Mouse (Mus musculus): ENCODE measurements around the gene Slamf9. TPM values are rescaled to one million over a fixed set of nuclear protein-coding genes. Genes with fewer than 3 reads are reported as not detected.
A peak's percentile ranks its signal among the peaks of the same experiment; 100 is the strongest.

Gene Slamf9
- total RNA-seq, 1 experiment from 2014 or later: 25.6 TPM

DNA sequence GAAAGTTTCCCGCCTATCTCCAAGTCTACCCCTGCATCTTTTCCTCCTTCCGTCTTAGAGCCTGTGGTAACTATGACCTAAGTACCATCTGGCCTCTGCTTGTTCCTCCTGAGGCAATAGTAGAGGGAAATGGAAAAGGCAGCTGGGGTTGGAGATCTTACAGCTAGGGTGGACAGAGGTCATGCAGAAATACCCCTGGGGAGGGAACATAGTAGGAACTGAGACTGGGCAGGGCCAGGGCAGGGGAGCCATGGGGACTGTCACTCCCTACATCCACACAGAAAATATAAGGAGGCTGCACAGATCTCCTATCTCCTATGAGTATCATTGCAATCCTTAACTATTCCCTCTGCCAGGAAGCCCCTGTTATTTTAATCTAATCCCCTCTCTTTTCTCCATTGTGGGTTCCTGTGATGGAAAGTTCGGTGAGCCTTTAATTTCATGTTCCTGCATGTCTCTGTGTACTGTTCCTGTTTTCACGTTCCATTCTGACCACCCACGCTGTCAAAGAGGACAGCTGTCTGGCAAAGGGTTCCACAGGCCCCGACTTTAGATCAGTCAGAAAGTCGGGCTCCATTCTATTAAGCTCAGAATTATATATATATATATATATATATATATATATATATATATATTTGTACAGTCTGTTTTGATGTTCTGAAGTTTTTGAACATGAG is 19.0 kb upstream of the Slamf9 start:
- peak; percentile 93 for ATAC-seq (replicated peaks; ENCODE audit: insufficient number of reproducible peaks, low FRiP score, low TSS enrichment, poor library complexity, severe bottlenecking)

DNA sequence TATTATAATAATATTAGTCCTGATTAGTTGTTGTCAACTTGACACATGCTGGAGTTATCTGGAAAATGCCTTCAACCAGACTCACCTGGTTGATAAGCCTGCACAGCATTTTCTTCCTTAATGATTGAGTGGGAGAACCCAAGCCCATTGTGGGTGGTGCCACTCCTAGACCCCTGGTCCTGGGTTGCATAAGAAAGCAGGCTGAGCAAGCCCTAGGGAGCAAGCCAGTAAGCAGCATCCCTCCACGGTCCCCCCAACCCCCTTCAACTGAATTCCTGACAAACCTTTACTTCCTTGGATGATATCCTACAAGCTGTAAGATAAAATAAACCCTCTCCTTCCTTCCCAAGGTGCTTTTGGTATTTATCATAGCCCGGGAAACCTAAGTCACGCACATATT is 18.0 kb upstream of the Slamf9 start:
- no peak for ATAC-seq (replicated peaks; ENCODE audit: insufficient number of reproducible peaks, low FRiP score, low TSS enrichment, poor library complexity, severe bottlenecking)

DNA sequence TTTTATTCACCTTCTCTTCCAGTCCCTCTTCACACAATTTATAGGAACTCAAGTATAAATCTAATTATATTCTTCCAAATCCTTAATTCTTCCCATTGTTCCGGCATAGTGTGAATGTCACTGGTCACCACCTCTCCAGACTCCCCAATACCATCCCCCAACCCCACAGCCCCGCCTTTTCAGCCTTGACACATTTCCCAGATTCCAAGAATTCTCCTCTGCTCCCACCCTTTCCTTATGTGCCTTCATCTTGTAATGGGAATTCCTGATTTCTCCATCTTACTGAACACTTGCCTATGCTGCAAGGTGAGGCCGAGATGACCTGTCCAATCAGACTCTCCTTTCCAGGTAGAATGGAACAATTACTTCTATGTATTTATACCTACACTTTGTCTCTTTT is 17.1 kb upstream of the Slamf9 start:
- ATAC-seq (replicated peaks; ENCODE audit: insufficient number of reproducible peaks, low FRiP score, low TSS enrichment, poor library complexity, severe bottlenecking): no peak

DNA sequence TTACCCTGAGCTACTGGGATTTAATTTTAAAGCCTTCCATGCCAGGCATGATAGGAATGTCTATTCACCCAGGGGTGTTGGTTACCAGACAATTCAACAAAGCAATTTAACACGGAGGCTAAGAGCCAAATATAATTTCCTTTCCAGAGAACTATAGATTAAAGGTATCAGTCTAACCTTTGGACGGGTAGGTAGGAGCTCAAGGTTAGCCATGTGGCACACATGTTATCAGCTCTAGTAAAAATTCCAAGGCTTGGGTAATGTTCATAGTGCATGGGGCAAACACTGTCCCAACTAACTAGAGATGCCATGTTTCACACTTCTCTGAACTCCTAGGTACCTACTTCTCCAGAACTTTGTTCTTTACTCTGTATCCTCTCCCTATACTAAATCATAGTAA is 13.6 kb upstream of the Slamf9 start:
- no peak for ATAC-seq (replicated peaks; ENCODE audit: insufficient number of reproducible peaks, low FRiP score, low TSS enrichment, poor library complexity, severe bottlenecking)

DNA sequence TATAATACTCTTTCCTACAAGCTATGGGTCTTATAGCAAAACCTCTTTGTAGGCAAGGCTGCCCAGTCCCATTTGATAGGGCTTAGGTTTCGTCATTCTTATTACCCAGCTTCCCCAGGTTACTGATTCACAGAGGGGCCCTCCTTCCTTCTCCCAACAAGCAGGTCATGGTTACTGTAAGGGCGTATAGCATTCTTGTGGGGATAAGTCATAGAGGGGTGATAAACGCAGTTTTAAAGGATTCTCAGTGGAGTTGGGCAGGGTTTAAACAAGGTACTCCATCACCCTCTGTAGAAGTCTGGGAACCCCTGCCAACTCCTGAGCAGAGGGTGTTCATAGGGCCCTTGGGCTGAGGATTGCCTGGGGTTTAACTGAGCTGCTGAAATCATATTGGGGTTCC is 12.6 kb upstream of the Slamf9 start:
- ATAC-seq (replicated peaks; ENCODE audit: insufficient number of reproducible peaks, low FRiP score, low TSS enrichment, poor library complexity, severe bottlenecking): no peak

DNA sequence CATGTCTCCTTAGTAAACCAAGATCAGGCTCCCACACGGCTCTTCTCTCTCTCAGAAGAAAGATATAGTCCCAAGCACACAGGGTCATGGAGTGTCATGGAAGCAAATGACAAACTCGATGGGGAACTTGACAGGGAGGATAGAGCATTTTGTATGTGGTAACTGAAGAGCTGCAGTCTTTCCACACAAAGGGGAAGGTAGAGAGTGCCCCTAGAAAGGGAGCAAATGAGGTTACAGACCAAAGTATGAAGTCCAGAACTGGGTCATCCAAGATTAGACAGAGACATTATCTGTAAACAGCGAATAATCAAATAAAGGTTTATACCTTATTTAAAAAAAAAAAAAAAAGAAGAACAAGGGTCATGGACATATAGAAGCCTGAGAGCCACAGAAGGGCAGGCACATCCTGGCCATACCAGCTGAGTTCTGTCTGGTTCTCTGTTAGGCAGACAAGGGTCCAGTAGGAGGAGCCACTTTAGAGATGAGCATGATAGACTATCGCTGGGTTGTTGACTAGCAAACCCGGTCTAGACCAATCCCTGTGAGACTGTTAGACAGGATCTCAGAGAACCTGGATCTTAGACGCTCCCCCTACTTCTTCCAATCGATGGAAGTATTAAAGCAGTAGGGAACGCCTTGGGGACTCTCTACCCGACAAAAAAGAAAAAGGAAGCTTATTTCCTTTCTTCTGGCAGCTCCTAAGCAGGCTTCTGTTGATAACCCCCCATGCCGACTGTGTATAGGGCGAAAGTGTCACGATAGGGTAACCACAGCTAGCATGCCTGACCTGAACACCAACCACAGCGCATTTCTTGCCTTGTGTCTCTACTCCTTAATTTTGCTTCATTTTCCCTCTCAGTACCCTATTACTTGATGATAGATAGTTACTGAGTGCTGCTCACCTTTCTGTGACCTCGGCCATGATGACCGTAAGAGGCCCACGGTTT is 11.5 kb upstream of the Slamf9 start:
- no peak for ATAC-seq (replicated peaks; ENCODE audit: insufficient number of reproducible peaks, low FRiP score, low TSS enrichment, poor library complexity, severe bottlenecking)

DNA sequence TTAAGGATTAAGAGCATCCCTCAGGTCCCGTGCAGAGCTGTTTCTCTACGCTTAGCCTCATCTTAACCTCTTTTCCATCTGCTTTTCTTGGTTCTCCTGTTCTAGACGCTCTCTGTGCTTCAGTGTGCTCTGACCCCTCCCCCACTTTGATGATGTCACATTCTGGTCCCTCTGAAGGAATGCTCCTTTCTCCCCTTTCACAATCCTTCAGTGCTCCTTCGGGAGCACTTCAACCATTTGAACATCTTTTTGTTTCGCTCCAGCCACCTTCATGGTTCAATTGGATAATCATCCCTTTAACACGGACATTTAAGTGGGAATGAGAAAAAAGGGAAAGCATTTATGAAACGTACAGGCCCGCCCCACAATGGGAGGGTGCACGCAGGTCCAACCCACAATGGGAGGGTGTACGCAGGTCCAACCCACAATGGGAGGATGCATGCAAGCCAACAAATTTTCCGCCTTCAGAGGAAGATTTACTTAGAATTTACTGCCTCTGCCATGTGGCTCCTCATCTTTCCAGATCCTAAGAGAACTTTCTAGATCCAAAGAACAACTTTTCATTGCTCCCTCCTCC is 6.8 kb upstream of the Slamf9 start:
- ATAC-seq (replicated peaks; ENCODE audit: insufficient number of reproducible peaks, low FRiP score, low TSS enrichment, poor library complexity, severe bottlenecking): no peak

DNA sequence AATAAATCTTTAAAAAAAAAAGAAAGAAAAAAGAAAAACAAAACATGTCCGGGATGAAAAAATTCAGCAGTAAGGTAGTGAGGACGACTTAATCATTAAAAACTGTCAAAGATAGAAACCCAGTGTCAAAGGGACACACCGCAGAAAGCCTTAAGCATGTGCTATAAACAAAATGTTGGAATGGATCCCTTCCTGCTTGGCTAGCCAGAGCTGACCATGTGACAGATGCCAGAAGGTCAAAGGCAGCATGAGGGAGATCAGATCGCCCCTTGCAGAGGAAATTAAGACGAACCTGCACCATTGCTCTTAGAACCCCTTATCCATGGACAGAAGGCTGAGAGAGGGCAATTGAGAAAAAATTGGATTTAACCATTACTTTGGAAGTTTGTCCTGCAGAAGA is 5.8 kb upstream of the Slamf9 start:
- ATAC-seq (replicated peaks; ENCODE audit: insufficient number of reproducible peaks, low FRiP score, low TSS enrichment, poor library complexity, severe bottlenecking): no peak

DNA sequence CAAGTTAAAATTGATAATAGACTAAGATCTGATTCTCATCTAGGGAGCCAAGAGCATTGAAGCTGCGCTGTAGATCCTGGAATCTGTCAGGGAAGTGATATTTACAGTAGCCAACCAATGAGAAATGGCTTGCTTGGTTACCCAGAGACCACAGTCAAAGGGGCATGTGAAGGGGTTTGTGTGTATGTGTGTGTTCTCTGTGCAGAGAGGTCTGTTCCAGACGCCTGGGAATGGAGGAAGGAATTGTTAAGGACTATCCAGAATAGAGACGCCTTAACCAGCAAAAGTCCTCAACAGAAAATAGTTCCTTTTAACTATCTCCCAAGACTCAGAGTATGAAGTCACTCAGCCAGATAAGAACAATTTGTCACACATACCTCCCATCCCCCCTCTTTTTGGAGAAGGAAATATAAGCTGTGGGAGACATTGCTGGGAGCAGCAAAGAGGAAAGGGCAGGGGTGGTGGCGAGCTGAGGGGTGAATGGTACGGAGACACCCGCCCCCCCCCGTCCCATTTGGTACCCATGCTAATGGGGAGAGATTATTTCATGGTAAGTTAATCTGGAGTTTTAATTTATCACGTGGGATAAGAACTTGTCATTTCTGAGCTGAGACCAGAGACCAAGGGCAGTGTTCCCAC is 5.2 kb upstream of the Slamf9 start:
- ATAC-seq (replicated peaks; ENCODE audit: insufficient number of reproducible peaks, low FRiP score, low TSS enrichment, poor library complexity, severe bottlenecking): no peak

DNA sequence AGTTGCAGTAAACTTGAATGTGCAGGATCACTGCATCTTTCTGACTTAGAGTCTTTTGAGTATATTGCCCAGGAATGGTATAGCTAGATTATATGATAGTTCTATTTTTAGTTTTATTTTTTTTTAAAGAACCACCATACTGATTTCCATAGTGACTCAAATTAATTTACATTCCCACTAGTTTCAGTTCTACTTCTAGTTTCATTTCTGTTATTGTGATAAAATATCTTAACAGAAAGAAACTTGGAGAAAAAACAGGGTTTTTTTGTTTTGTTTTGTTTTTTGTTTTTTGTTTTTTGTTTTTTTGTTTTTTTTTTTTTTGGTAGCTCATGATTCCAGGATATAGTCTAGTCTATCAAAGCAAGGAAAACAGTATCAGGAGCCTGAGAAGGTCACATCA is 2.2 kb upstream of the Slamf9 start:
- no peak for ATAC-seq (replicated peaks; ENCODE audit: insufficient number of reproducible peaks, low FRiP score, low TSS enrichment, poor library complexity, severe bottlenecking)

DNA sequence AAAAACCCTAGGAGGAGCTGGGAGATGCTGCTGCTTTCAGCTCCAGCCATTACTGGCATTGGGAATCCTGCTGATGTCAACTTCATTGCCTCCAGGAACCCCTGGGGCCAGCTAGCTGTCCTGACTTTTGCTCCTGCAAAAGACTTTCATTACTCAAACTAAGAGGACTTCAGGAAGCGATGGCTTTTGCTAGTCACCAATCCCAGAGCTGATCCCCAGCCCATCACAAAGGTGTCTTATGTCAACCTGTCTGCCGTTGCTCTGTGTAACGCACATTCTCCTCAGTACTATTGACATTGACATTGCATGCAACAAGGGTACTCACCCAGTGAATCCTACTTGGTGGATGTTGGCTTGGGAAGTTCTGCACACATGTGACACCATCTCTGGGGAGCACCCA is 962 bp upstream of the Slamf9 start:
- ATAC-seq (replicated peaks; ENCODE audit: insufficient number of reproducible peaks, low FRiP score, low TSS enrichment, poor library complexity, severe bottlenecking): no peak

DNA sequence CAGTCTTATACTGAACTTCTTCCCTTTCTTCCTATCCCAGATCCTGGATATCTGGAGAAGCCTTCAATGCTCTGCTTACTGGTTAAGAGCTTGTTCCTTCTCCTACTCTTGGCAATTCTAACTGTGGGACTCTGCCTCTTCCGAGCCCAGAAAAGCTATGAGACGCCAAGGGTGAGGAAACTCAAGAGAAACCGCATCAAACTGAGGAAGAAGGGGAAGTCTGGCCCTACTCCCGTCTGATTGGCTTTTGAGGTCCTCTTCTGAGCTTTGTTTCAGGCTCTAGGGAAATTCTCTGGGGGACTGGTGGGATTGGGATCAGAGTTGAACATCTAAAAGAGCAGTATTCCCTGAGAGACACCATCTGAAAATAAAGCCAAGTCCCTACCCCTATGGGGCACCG is 2.9 kb downstream of the Slamf9 start:
- no peak for ATAC-seq (replicated peaks; ENCODE audit: insufficient number of reproducible peaks, low FRiP score, low TSS enrichment, poor library complexity, severe bottlenecking)

DNA sequence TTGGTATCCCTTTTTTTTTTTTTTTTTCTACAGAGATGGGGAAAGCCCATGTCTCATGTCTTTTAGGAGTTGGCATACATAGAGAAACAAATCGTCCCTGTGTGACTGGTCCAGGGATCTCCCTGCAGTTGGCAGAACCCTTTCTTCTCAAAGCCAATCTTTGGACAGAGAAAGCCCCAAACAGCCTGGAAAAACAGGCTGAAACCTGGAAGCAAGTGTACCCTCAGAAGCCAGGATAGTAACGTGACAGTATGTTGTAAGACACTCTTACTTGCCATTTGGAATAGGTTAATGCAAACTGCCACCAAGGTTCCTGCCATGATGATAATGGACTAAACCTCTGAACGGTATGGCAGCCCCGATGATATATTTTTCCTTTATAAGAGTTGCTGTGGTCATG is 5.2 kb downstream of the Slamf9 start:
- no peak for ATAC-seq (replicated peaks; ENCODE audit: insufficient number of reproducible peaks, low FRiP score, low TSS enrichment, poor library complexity, severe bottlenecking)

DNA sequence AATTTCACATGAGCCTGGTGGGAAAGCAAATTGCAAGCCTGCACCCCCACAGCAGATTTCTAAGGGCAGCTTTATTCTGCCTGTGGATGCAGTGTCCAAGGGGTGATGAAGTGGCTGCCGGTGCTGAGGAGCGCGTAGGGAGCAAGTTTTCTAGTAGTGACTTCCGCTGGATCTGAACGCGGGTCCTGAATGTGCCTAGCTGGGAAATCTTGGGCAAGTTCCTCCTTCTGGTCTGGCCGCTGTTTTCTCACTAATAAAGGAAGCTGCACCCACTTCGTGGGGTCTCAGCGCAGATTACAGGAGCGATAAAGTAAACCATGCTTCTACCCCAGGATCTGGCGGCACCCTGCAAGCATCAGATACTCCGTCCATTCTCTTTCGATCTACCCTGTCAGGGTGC is 6.0 kb downstream of the Slamf9 start:
- no peak for ATAC-seq (replicated peaks; ENCODE audit: insufficient number of reproducible peaks, low FRiP score, low TSS enrichment, poor library complexity, severe bottlenecking)

DNA sequence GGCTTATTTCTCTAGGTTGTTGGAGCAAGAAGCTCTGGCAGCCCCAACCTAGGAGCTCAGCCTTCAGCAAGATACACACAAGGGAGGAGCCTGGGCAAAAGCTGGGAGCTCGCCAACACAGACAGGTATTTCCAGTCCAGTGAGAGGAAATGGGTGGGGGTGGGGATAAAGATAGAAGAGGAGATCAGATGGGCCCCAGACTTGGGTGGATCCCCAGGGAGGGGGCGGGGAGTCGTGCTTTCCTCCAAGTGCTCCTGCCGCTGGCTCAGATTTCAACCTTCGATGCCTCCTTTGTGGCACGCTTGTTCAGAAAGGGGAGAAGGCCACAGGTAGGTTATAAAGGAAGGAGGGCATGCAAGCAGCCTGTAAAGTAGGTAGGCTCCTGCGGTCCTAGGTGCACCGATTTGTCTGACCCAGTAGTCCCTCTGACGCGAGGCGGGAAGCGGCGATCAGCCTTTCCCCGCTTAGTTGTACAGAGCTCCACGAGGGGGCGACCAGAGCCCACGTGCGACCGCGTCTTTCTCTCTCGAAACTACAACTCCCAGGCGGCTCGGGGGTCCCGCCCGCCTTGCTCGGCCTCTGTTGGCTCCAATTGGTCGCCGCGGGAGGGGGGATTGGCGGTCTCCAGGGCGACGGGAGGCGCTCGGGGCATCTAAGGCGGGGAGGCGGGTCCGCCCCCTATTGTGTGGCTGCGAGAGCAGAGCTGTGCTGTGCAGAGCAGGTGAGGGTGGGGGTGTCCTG is 6.6 kb downstream of the Slamf9 start, which contains the start of gene Igsf9:
TSS of gene Igsf9 (plus strand) at position 249 of the 741 bp plus-strand sequence.
- ATAC-seq (replicated peaks; ENCODE audit: insufficient number of reproducible peaks, low FRiP score, low TSS enrichment, poor library complexity, severe bottlenecking): peak; percentile 65

DNA sequence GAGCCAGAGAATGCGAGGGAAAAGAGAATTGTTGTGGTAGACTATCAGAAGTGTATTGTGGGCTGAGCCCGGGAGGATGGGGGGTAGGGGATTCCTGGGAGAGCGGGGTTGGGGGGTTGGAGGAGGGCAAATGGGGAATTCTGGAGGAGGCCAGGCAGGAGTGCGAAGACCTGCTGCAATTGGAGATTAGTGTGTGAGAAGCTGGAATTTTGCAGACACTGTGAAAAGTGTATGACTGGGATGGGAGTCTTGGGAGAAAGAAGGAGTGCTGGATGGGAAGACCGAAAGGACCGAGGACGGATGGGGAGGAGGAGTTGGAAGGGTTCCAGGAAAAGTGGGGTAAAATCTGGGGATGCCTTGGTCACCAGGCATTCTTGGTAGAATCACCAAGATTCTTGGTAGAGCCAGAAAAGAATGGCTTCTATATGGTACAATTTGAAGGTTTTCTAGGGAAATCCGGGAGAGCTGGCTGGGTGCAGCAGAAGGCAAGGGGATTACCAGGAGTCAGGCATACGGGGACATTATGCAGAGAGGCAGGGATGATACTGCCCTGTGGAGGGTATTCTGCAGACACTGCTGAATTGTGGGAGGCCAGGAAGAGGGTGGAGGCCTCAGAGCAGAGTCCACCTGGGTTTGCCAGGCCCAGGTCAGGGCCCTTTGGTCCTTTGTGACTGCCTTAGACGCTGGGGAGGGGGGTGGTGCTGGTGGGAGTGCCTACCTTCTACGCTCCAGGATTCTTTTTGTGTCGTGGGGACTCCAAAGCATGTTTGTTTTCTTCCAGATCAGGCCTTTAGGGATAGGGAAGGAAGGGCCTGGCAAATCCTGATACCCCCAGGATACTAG is 7.6 kb downstream of the Slamf9 start:
- no peak for ATAC-seq (replicated peaks; ENCODE audit: insufficient number of reproducible peaks, low FRiP score, low TSS enrichment, poor library complexity, severe bottlenecking)

DNA sequence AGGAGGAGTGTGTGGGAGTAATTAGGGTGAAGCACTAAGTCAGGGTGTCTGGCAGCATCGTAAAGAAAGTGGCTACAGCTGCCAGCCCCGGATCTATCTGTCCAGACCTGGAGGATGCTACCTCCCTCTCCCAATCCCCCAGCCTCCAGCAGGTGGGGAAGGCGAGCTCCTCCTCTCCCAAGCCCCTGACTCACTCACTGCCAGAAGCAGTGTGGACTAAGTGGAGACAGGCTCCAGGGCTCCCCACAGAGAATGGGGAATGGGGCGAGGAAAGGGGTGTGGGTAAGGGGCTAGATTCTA is 8.2 kb downstream of the Slamf9 start:
- no peak for ATAC-seq (replicated peaks; ENCODE audit: insufficient number of reproducible peaks, low FRiP score, low TSS enrichment, poor library complexity, severe bottlenecking)

DNA sequence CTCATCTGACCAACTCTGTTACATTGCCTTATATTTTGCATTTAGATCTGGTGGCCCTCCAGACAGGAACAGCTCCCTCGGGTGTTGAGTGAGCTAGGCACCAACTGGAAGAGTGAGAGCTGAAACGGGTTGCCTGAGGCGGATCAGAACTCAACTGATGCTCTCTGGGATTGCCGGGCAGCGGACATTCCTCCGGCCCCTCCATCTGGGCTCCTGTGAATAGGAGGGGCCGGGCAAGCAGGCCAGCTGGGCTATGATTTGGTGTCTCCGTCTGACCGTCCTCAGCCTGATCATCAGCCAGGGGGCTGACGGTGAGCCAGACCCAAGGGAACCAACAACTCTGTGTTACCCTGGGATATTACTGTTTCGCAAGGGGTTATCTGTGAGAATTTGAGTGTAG is 9.1 kb downstream of the Slamf9 start:
- no peak for ATAC-seq (replicated peaks; ENCODE audit: insufficient number of reproducible peaks, low FRiP score, low TSS enrichment, poor library complexity, severe bottlenecking)

Data from monocyte, adult 5-6 weeks (primary cell).